Mouse (Mus musculus) liver, adult 2 months (tissue): ENCODE results near the gene Haus5.

ENCODE experiments used
- CTCF ChIP-seq: fragments of 200-500 bp; IDR thresholded peaks from 2 replicates; pipeline ENCODE4 v1.5.1; 2011; ENCODE audit warnings: low read depth, low read length, control low read depth
- POLR2A ChIP-seq: fragments of 200-500 bp; IDR thresholded peaks from 2 replicates; pipeline ENCODE4 v1.6.1; 2011; ENCODE audit warnings: low read length, control low read depth; ENCODE audit not compliant: insufficient read depth; ENCODE audit errors: extremely low read depth

DNA sequence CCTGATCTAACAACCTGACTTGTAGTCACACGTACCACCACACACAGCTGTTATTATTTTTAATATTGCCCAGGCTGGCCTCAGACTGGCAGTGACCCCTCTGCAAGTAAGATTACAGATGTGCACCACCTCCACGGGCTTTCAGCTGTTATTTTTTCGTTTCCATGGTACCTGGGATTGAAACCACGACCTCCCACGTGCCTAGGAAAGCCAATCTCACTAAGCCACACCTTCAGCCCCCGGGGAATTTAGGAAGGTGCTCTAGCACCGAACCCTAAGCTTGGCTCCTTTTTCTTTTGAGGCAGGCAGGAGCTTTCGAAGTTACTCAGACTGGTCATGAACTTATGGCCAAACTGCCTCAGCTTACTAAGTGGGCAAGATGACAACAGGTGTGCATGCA, 60.4 kb downstream of the Haus5 start:
- TF ChIP-seq CTCF (no peak), POLR2A (no peak)
